Mouse (Mus musculus): Measurements from ENCODE around the gene Mettl26. TPM values are rescaled to one million over a fixed set of nuclear protein-coding genes. Genes with fewer than 3 reads are reported as not detected.

Gene Mettl26
- polyA plus RNA-seq, 1 experiment from 2014 or later: 3.3 TPM

- peak within 1 kb of the TSS; percentile 77 for H3K4me3 ChIP-seq (ENCODE audit: inconsistent target)
Measured at GRCm38 (mm10) chr17:25833291-25833663, 41.6 kb upstream of the Mettl26 start, which contains the start of gene Stub1. Gene Stub1, minus strand, starts transcription at chr17:25833404.

GRCm38 (mm10) chr17:25833961-25834594 is 40.8 kb upstream of the Mettl26 start:
- Histone ChIP-seq H3K36me3 (ENCODE audit: inconsistent target) (peaks cover 20% of the 10 kb centered on the region; the same call in 1 of the 2 replicates), H3K79me2 (ENCODE audit: inconsistent target) (peaks cover 63% of the 10 kb centered on the region), H3K27ac (peak overlapping the region; percentile 92), H3K4me3 (ENCODE audit: inconsistent target) (peak overlapping the region; percentile 67)
- WGBS (ENCODE audit: missing documents): 60% methylated on average over 6 of the region's 6 CpGs

More at GRCm38 (mm10) chr17:25833291-25833663, 41.6 kb upstream of the Mettl26 start, which contains the start of gene Stub1:
- Histone ChIP-seq H3K27ac (peak within 1 kb of the TSS; percentile 92), H3K79me2 (ENCODE audit: inconsistent target) (peaks cover 65% of the 10 kb centered on the region), H3K36me3 (ENCODE audit: inconsistent target) (peaks cover 14% of the 10 kb centered on the region; the same call in 1 of the 2 replicates)
- WGBS (ENCODE audit: missing documents): 2% methylated on average over 23 of the region's 24 CpGs

DNA sequence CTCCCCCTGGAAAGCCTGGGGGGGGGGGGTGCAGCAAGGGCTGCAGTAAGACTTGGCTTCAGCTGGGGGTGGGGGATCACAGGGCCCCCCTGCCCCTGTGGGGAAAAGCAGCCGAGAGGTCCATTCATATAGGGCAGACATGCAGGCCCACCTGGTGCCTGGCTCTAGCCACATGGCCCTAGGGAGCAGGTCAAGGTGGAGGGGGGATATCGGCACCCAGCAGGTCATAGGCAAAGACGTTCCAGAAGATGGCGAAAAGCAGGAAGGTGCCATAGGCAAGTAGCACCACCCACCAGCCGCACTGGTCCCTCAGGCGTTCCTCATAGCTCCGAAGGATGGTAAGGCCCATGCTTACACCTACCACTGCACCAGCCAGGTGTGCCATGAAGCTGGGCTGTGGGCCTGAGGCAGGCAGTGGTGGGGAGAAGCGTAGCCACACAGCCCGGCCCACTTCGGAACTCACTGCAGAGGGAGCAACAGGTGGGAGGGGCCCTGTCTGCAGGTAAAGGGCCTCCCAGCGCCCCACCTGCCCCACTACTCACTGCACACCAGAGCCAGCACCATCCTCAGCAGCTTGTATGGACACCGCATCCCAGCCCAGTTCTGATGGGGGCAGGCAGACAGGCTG is 40.2 kb upstream of the Mettl26 start:
- WGBS (ENCODE audit: missing documents): 94% methylated on average over 12 of the region's 12 CpGs
- Histone ChIP-seq H3K4me3 (ENCODE audit: inconsistent target) (peak overlapping the region; percentile 67; the same call in 1 of the 2 replicates), H3K36me3 (ENCODE audit: inconsistent target) (peaks cover 26% of the 10 kb centered on the region), H3K27ac (peak overlapping the region; percentile 92; the same call in 1 of the 2 replicates), H3K79me2 (ENCODE audit: inconsistent target) (peaks cover 57% of the 10 kb centered on the region)

GRCm38 (mm10) chr17:25835301-25835700 is 39.6 kb upstream of the Mettl26 start:
- Histone ChIP-seq H3K4me3 (ENCODE audit: inconsistent target) (no peak overlapping the region), H3K27ac (no peak overlapping the region), H3K36me3 (ENCODE audit: inconsistent target) (peaks cover 32% of the 10 kb centered on the region), H3K79me2 (ENCODE audit: inconsistent target) (peaks cover 51% of the 10 kb centered on the region)
- WGBS (ENCODE audit: missing documents): 76% methylated on average over 2 of the region's 7 CpGs

- no peak overlapping the region for H3K4me3 ChIP-seq (ENCODE audit: inconsistent target)
- H3K79me2 ChIP-seq (ENCODE audit: inconsistent target): peaks cover 46% of the 10 kb centered on the region
- H3K27ac ChIP-seq: no peak overlapping the region
- H3K36me3 ChIP-seq (ENCODE audit: inconsistent target): peaks cover 33% of the 10 kb centered on the region
- 91% methylated on average over 14 of the region's 16 CpGs for WGBS (ENCODE audit: missing documents)
Measured at GRCm38 (mm10) chr17:25835816-25836215, 39.1 kb upstream of the Mettl26 start.

DNA sequence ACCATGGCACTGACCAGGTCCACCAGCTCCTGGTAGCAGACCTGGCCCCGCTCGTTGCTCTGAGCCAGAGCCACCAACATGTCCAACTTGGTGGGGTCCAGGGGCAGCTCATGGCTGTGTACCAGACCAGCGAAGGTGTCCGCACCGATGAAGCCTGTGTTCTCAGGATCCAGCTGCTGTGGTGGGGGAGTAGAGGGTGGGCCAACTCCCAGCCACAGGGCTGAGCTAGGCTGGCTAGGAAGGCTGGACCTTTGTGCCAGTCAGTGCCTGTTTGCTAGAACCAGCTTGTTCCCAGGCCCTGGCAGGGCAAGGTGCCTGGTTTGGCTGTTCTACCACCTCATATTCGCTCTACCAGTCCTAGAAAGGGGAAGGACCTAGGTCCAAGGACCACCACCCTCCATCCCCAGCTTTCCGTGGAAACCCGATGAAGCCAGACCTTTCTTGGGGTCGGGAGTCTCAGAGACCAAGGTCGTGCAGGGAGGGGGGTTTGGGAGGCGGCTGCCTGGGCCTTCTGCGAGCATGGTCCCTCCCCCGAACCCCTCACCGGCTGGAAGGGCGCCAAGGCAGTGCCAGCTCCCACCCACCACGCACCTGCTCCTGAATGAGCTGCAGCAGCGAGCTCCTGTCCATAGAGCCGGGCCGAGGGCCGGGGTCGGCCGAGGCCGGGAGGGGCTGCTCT is 38.3 kb upstream of the Mettl26 start:
- Histone ChIP-seq H3K27ac (no peak overlapping the region), H3K79me2 (ENCODE audit: inconsistent target) (peaks cover 38% of the 10 kb centered on the region), H3K4me3 (ENCODE audit: inconsistent target) (no peak overlapping the region), H3K36me3 (ENCODE audit: inconsistent target) (peaks cover 38% of the 10 kb centered on the region)
- WGBS (ENCODE audit: missing documents): 40% methylated on average over 23 of the region's 23 CpGs

GRCm38 (mm10) chr17:25837076-25837410 is 37.8 kb upstream of the Mettl26 start, which contains the start of gene Rhbdl1:
Gene Rhbdl1, minus strand, starts transcription at chr17:25837295.
- no peak within 1 kb of the TSS for H3K27ac ChIP-seq
- WGBS (ENCODE audit: missing documents): 25% methylated on average over 25 of the region's 29 CpGs
- H3K4me3 ChIP-seq (ENCODE audit: inconsistent target): no peak within 1 kb of the TSS
- H3K36me3 ChIP-seq (ENCODE audit: inconsistent target): peaks cover 44% of the 10 kb centered on the region
- H3K79me2 ChIP-seq (ENCODE audit: inconsistent target): peaks cover 33% of the 10 kb centered on the region

DNA sequence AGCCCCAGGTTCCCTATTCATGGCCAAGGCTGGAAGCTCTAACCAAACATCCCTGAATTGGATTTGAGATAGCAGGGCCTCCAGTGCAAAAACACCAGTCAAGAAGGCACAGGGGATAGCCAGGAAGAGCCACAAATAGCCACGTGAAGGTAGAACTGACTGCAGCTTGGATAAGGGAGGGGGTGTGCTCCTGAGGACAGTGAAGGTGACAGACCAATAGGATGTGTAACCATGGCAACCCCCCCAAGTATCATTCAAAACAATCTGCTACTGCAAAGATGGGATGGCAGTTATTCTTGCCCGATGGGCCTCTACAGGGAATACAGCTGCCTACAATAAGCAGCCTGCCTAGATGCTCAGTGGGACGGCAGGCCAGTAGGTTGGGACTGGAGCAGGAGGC is 37.3 kb upstream of the Mettl26 start:
- H3K36me3 ChIP-seq (ENCODE audit: inconsistent target): peaks cover 48% of the 10 kb centered on the region
- 95% methylated on average over 3 of the region's 3 CpGs for WGBS (ENCODE audit: missing documents)
- peaks cover 30% of the 10 kb centered on the region for H3K79me2 ChIP-seq (ENCODE audit: inconsistent target)
- no peak overlapping the region for H3K4me3 ChIP-seq (ENCODE audit: inconsistent target)
- no peak overlapping the region for H3K27ac ChIP-seq

- Histone ChIP-seq H3K27ac (no peak overlapping the region), H3K36me3 (ENCODE audit: inconsistent target) (peaks cover 49% of the 10 kb centered on the region), H3K4me3 (ENCODE audit: inconsistent target) (no peak overlapping the region), H3K79me2 (ENCODE audit: inconsistent target) (peaks cover 34% of the 10 kb centered on the region)
- WGBS (ENCODE audit: missing documents): 86% methylated on average over 4 of the region's 4 CpGs
Measured at GRCm38 (mm10) chr17:25838904-25839303, 36.0 kb upstream of the Mettl26 start.

DNA sequence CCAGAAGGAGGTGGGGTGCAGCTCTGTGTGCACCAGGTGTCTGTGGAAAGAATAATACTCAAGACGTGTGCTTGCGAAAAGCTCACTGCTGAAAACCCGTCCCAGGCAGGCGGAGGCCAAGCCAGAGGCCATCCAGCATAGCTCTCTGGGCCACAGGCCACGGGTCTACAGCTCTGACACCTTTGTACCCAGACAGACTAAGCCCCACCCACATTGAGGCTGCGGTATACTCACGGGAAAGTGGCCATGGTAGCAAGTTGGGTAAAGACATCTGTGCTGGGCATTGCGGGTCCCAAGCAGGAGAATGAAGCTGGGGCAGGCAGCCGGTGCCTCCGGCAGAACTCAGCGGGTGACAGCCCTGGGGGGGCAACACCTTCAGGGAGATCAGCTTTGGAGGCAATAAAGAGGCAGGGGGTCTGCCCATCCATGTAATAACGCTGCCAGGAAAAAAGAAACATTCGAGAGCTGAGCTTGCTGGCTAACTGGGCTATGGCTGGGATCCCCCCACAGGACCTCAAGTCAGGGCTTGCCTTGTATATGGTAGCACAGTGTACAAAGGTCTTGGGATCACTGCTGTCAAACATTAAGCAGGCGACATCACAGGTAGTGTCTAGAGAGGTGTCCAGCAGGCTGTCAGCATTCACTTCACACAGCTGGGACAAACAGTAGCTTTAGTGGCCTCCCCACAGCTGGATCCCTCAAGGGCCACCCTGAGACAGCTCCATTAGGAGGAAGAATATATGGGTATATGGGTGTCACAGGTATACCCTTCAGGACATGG is 35.2 kb upstream of the Mettl26 start:
- Histone ChIP-seq H3K79me2 (ENCODE audit: inconsistent target) (peaks cover 28% of the 10 kb centered on the region), H3K36me3 (ENCODE audit: inconsistent target) (peaks cover 49% of the 10 kb centered on the region), H3K4me3 (ENCODE audit: inconsistent target) (no peak overlapping the region), H3K27ac (no peak overlapping the region)
- WGBS (ENCODE audit: missing documents): 93% methylated on average over 13 of the region's 14 CpGs

DNA sequence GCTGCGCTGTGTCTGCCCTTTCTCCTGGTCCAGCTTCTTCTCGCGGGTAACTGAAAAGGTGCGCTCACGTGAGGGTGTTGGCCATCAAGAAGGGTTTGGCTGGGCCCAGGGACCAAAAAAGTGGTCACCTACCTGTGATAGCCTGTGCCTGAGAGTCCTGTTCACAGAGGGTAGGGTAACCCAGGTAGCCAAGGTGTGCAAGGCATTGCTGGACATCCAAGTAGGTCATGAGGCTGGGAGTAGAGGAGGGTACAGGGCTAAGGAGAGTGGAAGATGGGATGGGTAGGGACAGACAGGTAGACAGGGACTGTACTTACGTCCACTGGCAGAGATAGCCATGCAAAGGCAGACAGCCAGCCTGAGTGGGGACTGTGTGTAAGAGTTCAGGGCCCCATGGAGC is 34.4 kb upstream of the Mettl26 start:
- 97% methylated on average over 6 of the region's 6 CpGs for WGBS (ENCODE audit: missing documents)
- Histone ChIP-seq H3K79me2 (ENCODE audit: inconsistent target) (peaks cover 19% of the 10 kb centered on the region), H3K36me3 (ENCODE audit: inconsistent target) (peaks cover 49% of the 10 kb centered on the region), H3K27ac (no peak overlapping the region), H3K4me3 (ENCODE audit: inconsistent target) (no peak overlapping the region)

- WGBS (ENCODE audit: missing documents): 93% methylated on average over 18 of the region's 22 CpGs
- H3K36me3 ChIP-seq (ENCODE audit: inconsistent target): peaks cover 49% of the 10 kb centered on the region
Measured at GRCm38 (mm10) chr17:25841117-25841880, 33.6 kb upstream of the Mettl26 start, which contains the start of gene Gm20683. Gene Gm20683, minus strand, starts transcription at chr17:25841763.

DNA sequence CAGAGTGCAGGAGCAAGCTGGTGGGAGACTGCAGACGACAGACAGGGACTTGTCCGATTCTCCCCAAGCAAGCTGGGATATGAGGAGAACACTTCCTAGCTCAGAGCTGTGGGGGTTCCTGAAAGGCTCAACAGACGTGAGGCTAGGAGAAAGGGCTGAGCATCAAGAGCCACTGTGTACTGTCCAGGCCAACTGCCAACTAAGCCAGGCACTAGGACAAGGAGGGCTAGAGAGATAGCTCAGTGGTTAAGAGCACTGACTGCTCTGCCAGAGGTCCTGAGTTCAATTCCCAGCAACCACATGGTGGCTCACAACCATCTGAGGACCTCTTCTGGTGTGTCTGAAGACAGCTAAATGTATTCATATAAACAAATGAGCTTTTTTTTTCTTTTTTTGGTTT is 32.4 kb upstream of the Mettl26 start:
- 100% methylated on average over 3 of the region's 3 CpGs for WGBS (ENCODE audit: missing documents)
- H3K27ac ChIP-seq: no peak overlapping the region
- peaks cover 48% of the 10 kb centered on the region for H3K36me3 ChIP-seq (ENCODE audit: inconsistent target)
- no peak overlapping the region for H3K4me3 ChIP-seq (ENCODE audit: inconsistent target)
- peaks cover 10% of the 10 kb centered on the region; the same call in 1 of the 2 replicates for H3K79me2 ChIP-seq (ENCODE audit: inconsistent target)

More at GRCm38 (mm10) chr17:25841117-25841880, 33.6 kb upstream of the Mettl26 start, which contains the start of gene Gm20683:
- H3K4me3 ChIP-seq (ENCODE audit: inconsistent target): no peak within 1 kb of the TSS
- H3K27ac ChIP-seq: no peak within 1 kb of the TSS
- H3K79me2 ChIP-seq (ENCODE audit: inconsistent target): peaks cover 12% of the 10 kb centered on the region; the same call in 1 of the 2 replicates
